Mouse (Mus musculus): ENCODE data around the gene Mtus2.

DNA sequence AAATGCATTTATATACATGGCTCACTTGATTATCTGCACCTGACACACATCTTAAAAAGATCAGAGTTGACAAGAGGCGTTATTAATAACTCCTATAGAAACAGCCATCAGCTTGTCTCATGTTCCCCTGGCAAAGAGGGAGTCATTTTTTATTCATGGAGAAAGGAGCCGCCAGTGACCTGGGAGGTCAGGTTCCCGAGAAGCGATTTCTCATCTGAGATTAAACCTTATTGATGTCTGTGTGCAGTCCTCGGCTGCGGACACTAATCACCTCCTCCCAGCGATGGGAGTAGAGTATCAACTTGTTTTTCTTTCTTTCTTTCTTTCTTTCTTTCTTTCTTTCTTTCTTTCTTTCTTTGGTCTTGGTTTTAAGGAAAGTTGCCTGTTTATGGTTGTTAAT is 150.8 kb downstream of the Mtus2 start:
- TF ChIP-seq CTCF (IDR thresholded peaks at IDR 0.05; ENCODE audit: low read depth, low read length) (no peak), POLR2A (IDR thresholded peaks at IDR 0.05; ENCODE audit: borderline replicate concordance, low read depth, low read length) (no peak)

Measured in bone marrow macrophage, adult 2 months (primary cell).